Mouse (Mus musculus) embryonic facial prominence, embryonic 10.5 days (tissue): ENCODE measurements around the gene Inpp5a. TPM values are rescaled to one million over a fixed set of nuclear protein-coding genes. Genes with fewer than 3 reads are reported as not detected.
A peak's percentile ranks its signal among the peaks of the same experiment; 100 is the strongest.

Experiments
- DNase-seq: peaks from one replicate; pipeline ENCODE4 v3.0.0-alpha.2; 2017; ENCODE audit warnings: low spot score
- H3K27ac ChIP-seq: fragments of 300-500 bp; sonication (generic); replicated peaks from 2 replicates; pipeline ENCODE4 v1.5.1; 2016; ENCODE audit warnings: mild to moderate bottlenecking
- H3K27me3 ChIP-seq: fragments of 300-500 bp; sonication (generic); replicated peaks from 2 replicates; pipeline ENCODE4 v1.6.1; 2016; ENCODE audit warnings: low read depth, mild to moderate bottlenecking; ENCODE audit not compliant: poor library complexity, severe bottlenecking
- H3K36me3 ChIP-seq: fragments of 300-500 bp; sonication (generic); replicated peaks from 2 replicates; pipeline ENCODE4 v1.6.1; 2016; ENCODE audit warnings: mild to moderate bottlenecking, moderate library complexity
- H3K4me1 ChIP-seq: fragments of 300-500 bp; sonication (generic); 2 replicates; pipeline ENCODE4 v1.6.1; 2016
- H3K4me3 ChIP-seq: fragments of 300-500 bp; sonication (generic); 2 replicates; pipeline ENCODE4 v1.5.1; 2016; ENCODE audit warnings: mild to moderate bottlenecking, moderate library complexity
- H3K9me3 ChIP-seq: fragments of 300-500 bp; sonication (generic); 2 replicates; pipeline ENCODE4 v1.6.1; 2016; ENCODE audit warnings: mild to moderate bottlenecking
- WGBS: fragments of 180-500 bp; shearing (Covaris S2); methylation state at CpG from one replicate; pipeline ENCODE4 v1.1.7; 2016; 5-methylcytosine and 5-hydroxymethylcytosine counted together
- polyA plus RNA-seq: library from polyadenylated mRNA; unstranded; fragments of >200 nt; fragmentation: Nextera tagmentation; extraction: Ambion mirVana; gene quantifications from 2 replicates; pipeline ENCODE4 v1.2.1, GENCODE M21; 2016

Inpp5a gene
- polyA plus RNA-seq, result 15.6 and 16.8 TPM in 2 replicates

- Histone ChIP-seq H3K27ac (peak within 1 kb of the TSS; percentile 96), H3K4me1 (peaks cover 42% of the 10 kb centered on the region), H3K27me3 (no peaks in the 10 kb centered on the region), H3K9me3 (no peaks in the 10 kb centered on the region), H3K4me3 (peak within 1 kb of the TSS; percentile 84), H3K36me3 (no peaks in the 10 kb centered on the region)
- DNase-seq, result peak; percentile 100
- WGBS, result 0% methylated on average over 46 of the region's 47 CpGs
Measured at GRCm38 (mm10) chr7:139388670-139389212, at the start of gene Inpp5a. Gene Inpp5a (plus strand): TSS chr7:139389109.

GRCm38 (mm10) chr7:139339184-139339583 is 49.7 kb upstream of the Inpp5a start:
- H3K4me3 ChIP-seq, result no peak overlapping the region
- WGBS, result 86% methylated on average over 3 of the region's 3 CpGs
- no peak overlapping the region for H3K27ac ChIP-seq
- H3K4me1 ChIP-seq, result 0 out of 2 replicates have a peak, but pooled peaks cover 7% of the 10 kb centered on the region
- no peaks in the 10 kb centered on the region for H3K9me3 ChIP-seq
- H3K27me3 ChIP-seq, result no peaks in the 10 kb centered on the region
- no peak for DNase-seq
- no peaks in the 10 kb centered on the region for H3K36me3 ChIP-seq

- H3K4me1 ChIP-seq, result 0 out of 2 replicates have a peak, but pooled peaks cover 7% of the 10 kb centered on the region
- H3K36me3 ChIP-seq, result no peaks in the 10 kb centered on the region
- no peaks in the 10 kb centered on the region for H3K9me3 ChIP-seq
- no peak overlapping the region for H3K4me3 ChIP-seq
- no peak overlapping the region for H3K27ac ChIP-seq
- no peak for DNase-seq
- no peaks in the 10 kb centered on the region for H3K27me3 ChIP-seq
- WGBS, result 74% methylated on average over 4 of the region's 4 CpGs
Measured at GRCm38 (mm10) chr7:139341020-139341660, 47.8 kb upstream of the Inpp5a start.

GRCm38 (mm10) chr7:139342809-139343208 is 46.1 kb upstream of the Inpp5a start:
- WGBS, result 88% methylated on average over 5 of the region's 5 CpGs
- Histone ChIP-seq H3K36me3 (no peaks in the 10 kb centered on the region), H3K27ac (no peak overlapping the region), H3K9me3 (no peaks in the 10 kb centered on the region), H3K27me3 (no peaks in the 10 kb centered on the region), H3K4me3 (no peak overlapping the region), H3K4me1 (peaks cover 11% of the 10 kb centered on the region; the same call in 1 of the 2 replicates)
- no peak for DNase-seq

- no peak for DNase-seq
- 71% methylated on average over 7 of the region's 7 CpGs for whole genome bisulfite sequencing
- H3K27ac ChIP-seq, result no peak overlapping the region
- no peaks in the 10 kb centered on the region for H3K9me3 ChIP-seq
- H3K36me3 ChIP-seq, result no peaks in the 10 kb centered on the region
- H3K4me1 ChIP-seq, result peaks cover 3% of the 10 kb centered on the region; the same call in 1 of the 2 replicates
- no peaks in the 10 kb centered on the region for H3K27me3 ChIP-seq
- no peak overlapping the region for H3K4me3 ChIP-seq
Measured at GRCm38 (mm10) chr7:139347051-139347450, 41.9 kb upstream of the Inpp5a start.

- no peak overlapping the region for H3K4me3 ChIP-seq
- DNase-seq, result no peak
Measured at GRCm38 (mm10) chr7:139350606-139351005, 38.3 kb upstream of the Inpp5a start.

GRCm38 (mm10) chr7:139354370-139355139 is 34.4 kb upstream of the Inpp5a start:
- Histone ChIP-seq H3K4me3 (no peak overlapping the region), H3K27me3 (no peaks in the 10 kb centered on the region), H3K36me3 (no peaks in the 10 kb centered on the region), H3K27ac (no peak overlapping the region), H3K9me3 (no peaks in the 10 kb centered on the region), H3K4me1 (no peaks in the 10 kb centered on the region)
- 92% methylated on average over 4 of the region's 4 CpGs for WGBS
- DNase-seq, result no peak

More at GRCm38 (mm10) chr7:139350606-139351005, 38.3 kb upstream of the Inpp5a start:
- Histone ChIP-seq H3K36me3 (no peaks in the 10 kb centered on the region), H3K27ac (no peak overlapping the region), H3K27me3 (no peaks in the 10 kb centered on the region), H3K9me3 (no peaks in the 10 kb centered on the region), H3K4me1 (peaks cover 3% of the 10 kb centered on the region; the same call in 1 of the 2 replicates)
- 84% methylated on average over 3 of the region's 3 CpGs for WGBS

- H3K4me1 ChIP-seq, result no peaks in the 10 kb centered on the region
- 77% methylated on average over 2 of the region's 2 CpGs for WGBS
- no peak overlapping the region for H3K4me3 ChIP-seq
- H3K36me3 ChIP-seq, result no peaks in the 10 kb centered on the region
- H3K27me3 ChIP-seq, result no peaks in the 10 kb centered on the region
- no peak for DNase-seq
- H3K27ac ChIP-seq, result no peak overlapping the region
- no peaks in the 10 kb centered on the region for H3K9me3 ChIP-seq
Measured at GRCm38 (mm10) chr7:139357043-139357442, 31.9 kb upstream of the Inpp5a start.

GRCm38 (mm10) chr7:139359906-139360305 is 29.0 kb upstream of the Inpp5a start:
- Histone ChIP-seq H3K9me3 (no peaks in the 10 kb centered on the region), H3K4me1 (peaks cover 25% of the 10 kb centered on the region), H3K4me3 (no peak overlapping the region), H3K27me3 (0 out of 2 replicates have a peak, but pooled peaks cover 5% of the 10 kb centered on the region), H3K27ac (no peak overlapping the region), H3K36me3 (no peaks in the 10 kb centered on the region)
- no peak for DNase-seq
- 85% methylated on average over 4 of the region's 4 CpGs for WGBS

- Histone ChIP-seq H3K27ac (no peak overlapping the region), H3K4me3 (no peak overlapping the region), H3K36me3 (no peaks in the 10 kb centered on the region), H3K4me1 (peaks cover 36% of the 10 kb centered on the region), H3K9me3 (no peaks in the 10 kb centered on the region), H3K27me3 (0 out of 2 replicates have a peak, but pooled peaks cover 5% of the 10 kb centered on the region)
- DNase-seq, result no peak
- 91% methylated on average over 3 of the region's 3 CpGs for WGBS
Measured at GRCm38 (mm10) chr7:139360890-139361559, 27.9 kb upstream of the Inpp5a start.

- WGBS, result 92% methylated on average over 5 of the region's 5 CpGs
- H3K27me3 ChIP-seq, result 0 out of 2 replicates have a peak, but pooled peaks cover 5% of the 10 kb centered on the region
- H3K4me3 ChIP-seq, result no peak overlapping the region
- no peak overlapping the region for H3K27ac ChIP-seq
- H3K36me3 ChIP-seq, result no peaks in the 10 kb centered on the region
- DNase-seq, result no peak
- H3K4me1 ChIP-seq, result peaks cover 39% of the 10 kb centered on the region
- no peaks in the 10 kb centered on the region for H3K9me3 ChIP-seq
Measured at GRCm38 (mm10) chr7:139361799-139362198, 27.1 kb upstream of the Inpp5a start.

- Histone ChIP-seq H3K36me3 (no peaks in the 10 kb centered on the region), H3K27ac (peak overlapping the region; percentile 19), H3K27me3 (0 out of 2 replicates have a peak, but pooled peaks cover 5% of the 10 kb centered on the region), H3K4me3 (no peak overlapping the region), H3K4me1 (peaks cover 39% of the 10 kb centered on the region), H3K9me3 (no peaks in the 10 kb centered on the region)
- DNase-seq, result no peak
- WGBS, result 93% methylated on average over 3 of the region's 3 CpGs
Measured at GRCm38 (mm10) chr7:139362514-139362913, 26.4 kb upstream of the Inpp5a start.
